Mouse (Mus musculus): ENCODE measurements around the gene Sppl2b.

GRCm38 (mm10) chr10:80899074-80899473 lies 44.0 kb downstream of the Sppl2b start:
- TF ChIP-seq FLI1 (IDR thresholded peaks at IDR 0.05; ENCODE audit: low read length) (no peak), GATA1 (IDR thresholded peaks at IDR 0.05; ENCODE audit: borderline replicate concordance, low read length) (no peak)
